ENCODE assay signal across 10 mouse cellular contexts in genomic region chr16:36884881-36885280, GRCm38 (mm10). TPM values are rescaled to one million over a fixed set of nuclear protein-coding genes. Genes with fewer than 3 reads are reported as not detected.
DNase-seq lines count a peak whose midpoint lies in the region; ATAC-seq and TF ChIP-seq lines count a peak whose summit lies in the region.
"Had no signal": no experiment of that assay in that cellular context is flagged by ENCODE, and none has a peak within 500 bp of the region (broad histone marks: within the 10 kb centered on the region; RNA-seq: fewer than 3 reads in every experiment).

No protein-coding gene starts in this region.

- DNase-seq in adrenal gland, postnatal 25 days = peak; percentile 21
- no peak for DNase-seq in adrenal gland, adult 8-10 months
- no peak for DNase-seq in layer of hippocampus, adult 2 months (ENCODE audit: low spot score in 2 of 2)
- DNase-seq in layer of hippocampus, postnatal 25 days (ENCODE audit: extremely low spot score in 1 of 2, low spot score in 1 of 2) = no peak
- peak; percentile 67 for DNase-seq in c-Kit-positive CD71-positive TER-119-positive erythroid progenitor cells, embryonic 14.5 days (ENCODE audit: low spot score)
- peak; percentile 29 for DNase-seq in lung, postnatal 0 days (ENCODE audit: low spot score)
- peak; percentile 35 to 60 for DNase-seq in thymus, postnatal 10 days (ENCODE audit: low spot score in 2 of 2)
- no peak for DNase-seq in ovary, adult 18-20 months (ENCODE audit: low spot score)

- no peak for ATAC-seq in lung, postnatal 0 days

- WGBS in lung, postnatal 0 days = 80% methylated on average over 4 of the region's 4 CpGs

- H3K9me3 ChIP-seq in lung, postnatal 0 days (ENCODE audit: low read length) = no peaks in the 10 kb centered on the region
- H3K9me3 ChIP-seq: heart, embryonic 15.5 days had no signal

- TF ChIP-seq EP300 in lung, postnatal 0 days (IDR thresholded peaks at IDR 0.05) = no peak

- no peak overlapping the region for H3K9ac ChIP-seq in lung, postnatal 0 days (replicated peaks; ENCODE audit: low read depth)
- H3K9ac ChIP-seq: heart, embryonic 15.5 days had no signal

- TF ChIP-seq CTCF in layer of hippocampus, adult 2 months (conservative IDR thresholded peaks at IDR 0.05) = peak; percentile 65
- TF ChIP-seq CTCF in lung, postnatal 0 days (IDR thresholded peaks at IDR 0.05) = peak; percentile 63

- H3K4me2 ChIP-seq in lung, postnatal 0 days (replicated peaks; ENCODE audit: low read depth, low read length) = no peak overlapping the region
- H3K4me2 ChIP-seq: heart, embryonic 15.5 days had no signal

- H3K27me3 ChIP-seq in lung, postnatal 0 days (replicated peaks; ENCODE audit: insufficient read depth, low read length) = no peaks in the 10 kb centered on the region
- H3K27me3 ChIP-seq: heart, embryonic 15.5 days had no signal

- 0 out of 2 replicates have a peak, but pooled peaks cover 18% of the 10 kb centered on the region for H3K36me3 ChIP-seq in lung, postnatal 0 days (ENCODE audit: insufficient read depth, low read length)

- H3K27ac ChIP-seq in layer of hippocampus, adult 2 months = no peak overlapping the region
- H3K27ac ChIP-seq in lung, postnatal 0 days (ENCODE audit: low read length) = no peak overlapping the region
- H3K27ac ChIP-seq: heart, embryonic 15.5 days had no signal

- no peak overlapping the region for H3K4me3 ChIP-seq in layer of hippocampus, adult 2 months
- no peak overlapping the region for H3K4me3 ChIP-seq in lung, postnatal 0 days (ENCODE audit: low read depth, low read length)
- H3K4me3 ChIP-seq: heart, embryonic 15.5 days; myocyte had no signal

- no peaks in the 10 kb centered on the region for H3K4me1 ChIP-seq in lung, postnatal 0 days (ENCODE audit: insufficient read depth, low read depth, low read length)

RNA-seq across cellular contexts. Expression of gene Golgb1, which starts 9.9 kb away (rescaled TPM):
- total RNA-seq in adrenal gland, postnatal 25 days (2021) = 60.8 and 97.3 TPM in 2 replicates
- total RNA-seq in adrenal gland, adult 8-10 months (2022) = 100 to 1,000 TPM; 104 to 125 (median 116) TPM
- 10 to 100 TPM; 67.6 to 75.6 TPM for total RNA-seq in layer of hippocampus, adult 2 months (2021)
- 10 to 100 TPM; 64.7 to 65.0 TPM for total RNA-seq in layer of hippocampus, postnatal 25 days (2021)
- polyA plus RNA-seq in lung, postnatal 0 days (2015; fragmentation: Nextera tagmentation; extraction: Ambion mirVana) = 114 and 120 TPM in 2 replicates

RNA-seq across cellular contexts. Expression of gene Eaf2, which starts 10.1 kb away (rescaled TPM):
- total RNA-seq in adrenal gland, postnatal 25 days (2021) = 1.4 and 1.6 TPM in 2 replicates
- total RNA-seq in adrenal gland, adult 8-10 months (2022) = 1 to 10 TPM; 1.6 to 2.6 (median 2.1) TPM
- total RNA-seq in layer of hippocampus, adult 2 months (2021) = 1 to 10 TPM; 1.7 to 3.4 TPM
- 1 to 10 TPM; 1.0 to 1.2 TPM for total RNA-seq in layer of hippocampus, postnatal 25 days (2021)
- polyA plus RNA-seq in lung, postnatal 0 days (2015; fragmentation: Nextera tagmentation; extraction: Ambion mirVana) = 0.95 and 1.4 TPM in 2 replicates

RNA-seq across cellular contexts. Expression of gene Hcls1, which starts 49.9 kb away (rescaled TPM):
- total RNA-seq in adrenal gland, postnatal 25 days (2021) = 6.5 and 10.5 TPM in 2 replicates
- total RNA-seq in adrenal gland, adult 8-10 months (2022) = 10 to 100 TPM; 10.0 to 17.2 (median 13.7) TPM
- total RNA-seq in layer of hippocampus, adult 2 months (2021) = 1 to 10 TPM; 3.6 to 4.4 TPM
- 1 to 10 TPM; 4.0 to 4.4 TPM for total RNA-seq in layer of hippocampus, postnatal 25 days (2021)
- polyA plus RNA-seq in lung, postnatal 0 days (2015; fragmentation: Nextera tagmentation; extraction: Ambion mirVana) = 11.4 and 12.6 TPM in 2 replicates

RNA-seq across cellular contexts. Expression of gene Iqcb1, which starts 56.7 kb away (rescaled TPM):
- total RNA-seq in adrenal gland, postnatal 25 days (2021) = 18.6 and 19.5 TPM in 2 replicates
- 10 to 100 TPM; 18.0 to 23.5 (median 21.1) TPM for total RNA-seq in adrenal gland, adult 8-10 months (2022)
- 10 to 100 TPM; 41.1 to 46.2 TPM for total RNA-seq in layer of hippocampus, adult 2 months (2021)
- total RNA-seq in layer of hippocampus, postnatal 25 days (2021) = 10 to 100 TPM; 35.8 to 37.6 TPM
- polyA plus RNA-seq in lung, postnatal 0 days (2015; fragmentation: Nextera tagmentation; extraction: Ambion mirVana) = 11.8 and 13.1 TPM in 2 replicates

Comparison
In these comparisons a context has a peak if more than half of its experiments do, and no peak if none do; other contexts are left out.
1. DNase-seq: peak in adrenal gland, postnatal 25 days (single experiment), c-Kit-positive CD71-positive TER-119-positive erythroid progenitor cells, embryonic 14.5 days (single experiment), lung, postnatal 0 days (single experiment) and thymus, postnatal 10 days (2 of 2); none in adrenal gland, adult 8-10 months (single experiment), layer of hippocampus, adult 2 months (0 of 2), layer of hippocampus, postnatal 25 days (0 of 2) and ovary, adult 18-20 months (single experiment).